Mouse (Mus musculus): Measurements from ENCODE around the gene Gm49380.

DNA sequence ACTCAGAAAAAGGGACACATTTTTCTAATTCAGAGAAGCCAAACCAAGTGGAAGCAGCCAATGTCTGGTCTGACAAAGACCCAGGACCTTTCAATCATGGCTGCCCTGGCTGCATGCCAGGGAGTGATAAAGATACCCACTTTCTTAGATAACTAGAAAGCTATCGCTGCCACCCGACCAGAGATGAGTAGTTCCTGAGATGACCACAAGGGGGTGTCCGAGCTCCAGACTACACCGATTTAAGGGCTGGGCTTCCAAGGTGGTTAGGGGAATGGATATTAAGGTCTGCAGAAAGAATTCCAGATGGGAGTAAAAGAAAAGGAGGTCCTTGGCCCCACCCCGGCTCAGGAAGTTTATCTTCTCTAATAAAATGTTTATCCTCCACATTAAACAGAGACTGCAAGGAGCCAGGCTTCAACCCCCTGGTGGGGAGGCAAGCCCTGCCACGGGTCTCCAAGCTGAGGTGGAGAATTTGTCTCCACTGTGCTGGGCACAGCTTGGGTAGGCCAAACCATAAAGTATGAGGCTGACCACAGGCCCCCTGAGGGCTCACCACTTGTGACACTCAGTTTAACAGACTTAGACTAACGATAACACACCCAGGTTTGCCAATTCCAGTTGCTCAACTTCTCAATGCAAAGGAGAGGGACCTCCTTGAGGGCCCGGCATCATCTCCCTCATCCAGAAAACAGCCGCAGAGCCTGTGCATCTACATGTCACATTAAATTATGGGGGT, 3.8 kb downstream of the Gm49380 start:
- no peak for TF ChIP-seq USF2 (IDR thresholded peaks at IDR 0.05; ENCODE audit: borderline replicate concordance in 1 of 2, insufficient read depth in 1 of 2, low read depth in 1 of 2, low read length in 2 of 2)
- TF ChIP-seq TCF12 (IDR thresholded peaks at IDR 0.05; ENCODE audit: low read depth, low read length), result no peak
- TF ChIP-seq CTCF (IDR thresholded peaks at IDR 0.05 in 2 of 3, conservative IDR thresholded peaks at IDR 0.05 in 1 of 3; ENCODE audit: control insufficient read depth in 1 of 3, insufficient read depth in 1 of 3, low read depth in 2 of 3, low read length in 3 of 3, poor library complexity in 1 of 3, severe bottlenecking in 1 of 3), result peak; percentile 71 to 77 (median 71)
